Mouse (Mus musculus) gastrocnemius, adult 18-20 months (tissue): Measurements from ENCODE around the gene Synj2. TPM values are rescaled to one million over a fixed set of nuclear protein-coding genes. Genes with fewer than 3 reads are reported as not detected.
"Not testable (repeated sequence)": the region's sequence is repeated elsewhere in the genome, so short reads cannot be mapped to it uniquely, and the experiment has no call there.

Source experiments
- DNase-seq: peaks from one replicate; pipeline ENCODE4 v3.0.0; 2021; ENCODE audit warnings: low spot score
- total RNA-seq, 2 experiments: library from RNA; stranded (reverse); gene quantifications; 2 replicates each; pipeline ENCODE4 v1.2.3; 2021

The Synj2 gene
- total RNA-seq, 2 experiments from 2014 or later, result 25.7 to 32.7 TPM

DNA sequence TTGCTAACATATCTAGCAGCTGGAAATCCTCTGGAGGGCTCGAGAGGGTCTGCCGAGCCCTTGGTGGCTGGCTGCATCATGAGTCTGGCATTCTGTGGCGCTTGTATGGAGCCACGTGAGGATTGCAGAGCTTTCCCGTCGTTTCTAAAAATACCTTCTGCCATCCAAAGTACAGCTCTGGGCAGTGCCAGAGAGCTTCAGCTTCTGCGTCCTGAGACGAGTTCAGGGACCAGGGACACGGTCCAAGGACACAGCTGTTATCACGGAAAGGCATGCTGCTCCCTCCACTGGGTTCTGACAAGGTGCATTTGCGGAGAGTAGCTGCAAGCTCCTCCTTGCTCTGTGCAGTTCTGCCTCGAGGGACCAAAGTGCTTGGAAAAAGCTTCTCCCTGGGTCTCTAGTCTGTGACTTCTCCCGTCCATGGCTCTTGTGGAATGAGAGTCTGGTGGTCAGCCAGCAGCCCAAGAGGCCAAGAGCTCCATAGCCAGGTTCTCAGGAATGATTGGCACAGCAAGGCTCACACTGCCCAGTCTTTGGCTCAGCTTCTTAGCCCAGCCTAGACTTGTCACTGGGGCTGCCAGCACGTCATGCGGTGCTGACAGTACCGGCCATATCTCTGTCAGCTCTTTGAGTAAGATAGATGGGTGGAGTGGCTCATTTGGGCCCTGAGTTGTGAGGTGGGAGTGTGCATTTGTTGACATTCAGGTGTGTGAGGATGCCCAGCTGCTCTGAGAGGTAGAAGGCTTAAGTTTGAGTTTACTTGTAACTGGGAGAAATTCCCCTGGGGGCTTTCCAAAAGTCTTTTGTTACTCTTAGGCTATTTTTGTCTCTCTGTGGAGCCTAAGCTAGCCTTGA is 56.5 kb downstream of the Synj2 start:
- DNase-seq, result peak; percentile 86

DNA sequence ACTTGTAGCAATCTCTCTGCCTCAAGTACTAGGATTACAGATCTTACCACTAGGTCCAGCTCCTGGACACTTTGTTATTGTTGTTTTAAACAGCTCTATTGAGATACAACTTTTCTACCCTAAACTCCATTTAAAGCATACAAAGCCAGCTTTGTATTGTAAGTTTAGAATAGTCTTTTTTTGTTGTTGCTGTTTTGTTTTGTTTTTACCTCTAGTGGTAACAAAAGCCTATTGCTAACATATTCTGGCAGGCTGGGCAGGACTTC is 57.1 kb downstream of the Synj2 start:
- DNase-seq, result no peak

DNA sequence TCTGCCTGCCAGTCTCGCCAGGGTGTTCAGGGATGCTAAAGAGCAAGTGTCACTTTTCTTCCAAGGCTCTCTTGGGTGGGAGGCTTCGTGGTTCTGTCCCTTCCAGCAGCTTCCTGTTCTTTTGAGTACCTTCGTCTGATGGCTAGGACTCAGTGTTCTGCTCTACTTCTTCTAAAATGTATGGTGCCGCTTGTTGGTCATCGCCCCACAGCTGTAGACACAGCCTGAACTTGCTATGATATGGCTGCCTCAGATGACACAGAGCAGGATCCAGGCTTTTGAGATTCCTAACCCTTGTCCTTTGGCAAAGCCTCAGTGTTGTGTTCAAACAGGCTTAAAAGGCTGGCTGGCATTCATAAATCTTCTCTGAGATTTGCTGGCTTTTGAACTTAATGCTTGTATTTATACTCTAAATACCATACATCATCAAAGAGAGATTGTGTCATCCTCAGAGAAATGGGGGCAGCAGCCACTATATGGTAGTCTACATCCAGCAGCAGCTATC is 58.0 kb downstream of the Synj2 start:
- no peak for DNase-seq

DNA sequence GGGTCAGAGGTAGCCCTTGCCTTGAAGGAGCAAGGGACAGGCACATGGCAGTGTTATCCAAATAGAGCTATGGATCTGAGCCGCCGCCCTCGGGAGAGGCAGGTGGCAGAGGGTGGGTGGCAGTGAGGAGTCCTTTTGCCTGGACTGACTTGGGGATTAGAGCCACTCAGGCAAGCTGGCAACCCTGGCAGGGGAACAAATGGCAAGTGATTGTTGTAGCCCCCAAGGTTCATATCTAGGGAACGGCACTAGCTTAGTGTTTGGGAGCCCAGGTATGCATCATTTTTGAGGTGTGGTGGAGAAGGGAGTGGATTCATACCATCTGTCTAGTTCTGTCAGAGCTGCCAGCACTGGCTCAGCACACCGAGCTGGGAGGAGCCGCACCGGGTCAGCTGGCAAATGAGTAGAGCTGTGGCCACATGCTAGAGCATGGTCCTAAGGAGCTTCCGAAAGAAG is 59.8 kb downstream of the Synj2 start:
- no peak for DNase-seq

DNA sequence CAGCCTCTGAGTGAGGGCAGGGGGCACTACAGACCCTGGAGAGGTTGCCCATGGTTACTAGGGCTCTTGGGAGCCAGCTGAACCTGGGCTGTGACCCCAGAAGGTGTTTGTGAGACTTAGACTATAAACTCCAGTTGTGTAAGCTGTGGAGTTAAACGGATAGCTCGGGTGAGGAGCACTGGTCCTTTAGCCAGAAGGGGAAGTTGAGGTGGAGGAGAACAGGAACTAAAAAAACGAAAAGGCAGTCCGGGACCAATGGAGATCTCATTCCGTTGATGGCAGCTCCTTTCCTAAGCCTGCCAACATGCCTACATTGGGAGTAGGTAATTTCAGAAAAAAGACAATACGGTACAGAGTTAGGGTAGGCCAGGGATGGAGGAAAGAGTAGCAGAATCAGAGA is 60.3 kb downstream of the Synj2 start:
- no peak for DNase-seq

DNA sequence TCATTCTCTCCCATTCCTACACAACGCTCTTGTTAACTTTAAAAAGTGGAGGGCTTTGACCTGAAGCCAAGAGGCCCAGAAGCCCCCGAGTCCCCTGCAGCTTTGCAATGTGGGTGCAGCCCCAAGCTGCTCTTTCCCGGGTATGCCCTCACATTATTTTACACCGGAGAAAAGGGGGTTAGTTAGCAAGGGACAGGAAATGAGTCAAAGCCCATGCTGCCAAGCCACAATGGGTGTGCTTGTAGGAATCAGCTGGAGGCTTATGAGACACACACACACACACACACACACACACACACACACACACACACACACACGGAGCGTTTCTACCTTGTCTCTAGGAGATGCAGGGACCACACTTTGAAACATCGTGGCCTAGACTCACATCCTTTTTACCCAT is 60.8 kb downstream of the Synj2 start:
- no peak for DNase-seq

DNA sequence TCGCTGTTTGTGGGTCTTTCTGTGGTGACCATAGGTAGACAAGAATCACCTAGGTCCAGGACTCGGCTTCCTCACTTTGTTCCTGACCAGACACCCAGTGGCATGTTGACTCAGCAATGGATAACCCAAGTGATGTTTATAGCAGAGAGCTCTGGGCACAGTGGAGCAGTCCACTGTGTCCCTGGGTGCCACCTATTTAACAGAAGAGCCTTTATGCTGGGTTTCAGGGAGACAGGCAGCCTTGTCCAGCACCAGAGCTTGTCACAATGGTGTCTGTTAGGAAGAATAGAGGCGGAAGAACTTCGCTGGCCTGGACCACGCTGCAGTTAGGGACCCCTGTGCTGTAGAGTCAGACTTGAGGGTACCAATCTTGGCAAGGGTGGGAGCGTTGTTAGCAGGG is 61.5 kb downstream of the Synj2 start:
- DNase-seq, result no peak

DNA sequence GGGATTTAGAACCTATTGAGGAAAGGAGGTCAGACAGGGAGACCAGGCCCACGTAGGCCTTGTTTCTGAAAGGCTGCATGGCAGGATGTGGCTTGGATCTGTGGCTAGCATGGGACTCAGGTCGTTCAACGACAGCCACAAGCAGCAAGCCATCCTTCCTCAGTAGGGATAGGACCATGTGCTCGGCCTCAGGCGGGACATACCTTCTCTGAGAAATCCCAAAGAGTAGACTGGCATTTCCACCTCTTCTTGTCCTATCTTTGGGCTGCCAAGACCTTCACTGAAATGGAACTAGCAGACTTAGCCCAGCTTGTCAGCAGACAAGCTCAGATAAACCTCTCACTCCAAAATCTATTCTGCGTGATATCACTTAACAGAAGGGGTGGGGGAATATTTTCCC is 62.6 kb downstream of the Synj2 start:
- no peak for DNase-seq

DNA sequence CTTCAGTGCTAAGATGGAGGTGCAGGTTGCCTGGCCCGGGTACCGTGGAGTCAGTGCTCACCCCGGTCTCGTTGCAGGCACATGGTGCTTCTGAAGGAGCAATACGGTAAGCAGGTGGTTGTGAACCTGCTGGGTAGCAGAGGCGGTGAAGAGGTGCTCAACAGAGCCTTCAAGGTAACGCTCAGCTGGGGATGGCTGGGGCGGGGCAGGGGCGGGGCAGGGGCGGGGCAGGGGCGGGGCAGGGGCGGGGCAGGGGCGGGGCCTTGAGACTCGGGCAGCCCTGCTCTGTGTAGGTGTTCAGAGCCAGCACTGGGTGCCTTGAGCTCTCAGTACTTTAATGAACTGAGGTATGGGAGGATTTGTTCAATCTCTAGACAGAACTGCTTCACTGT is 64.2 kb downstream of the Synj2 start:
- DNase-seq, result no peak

DNA sequence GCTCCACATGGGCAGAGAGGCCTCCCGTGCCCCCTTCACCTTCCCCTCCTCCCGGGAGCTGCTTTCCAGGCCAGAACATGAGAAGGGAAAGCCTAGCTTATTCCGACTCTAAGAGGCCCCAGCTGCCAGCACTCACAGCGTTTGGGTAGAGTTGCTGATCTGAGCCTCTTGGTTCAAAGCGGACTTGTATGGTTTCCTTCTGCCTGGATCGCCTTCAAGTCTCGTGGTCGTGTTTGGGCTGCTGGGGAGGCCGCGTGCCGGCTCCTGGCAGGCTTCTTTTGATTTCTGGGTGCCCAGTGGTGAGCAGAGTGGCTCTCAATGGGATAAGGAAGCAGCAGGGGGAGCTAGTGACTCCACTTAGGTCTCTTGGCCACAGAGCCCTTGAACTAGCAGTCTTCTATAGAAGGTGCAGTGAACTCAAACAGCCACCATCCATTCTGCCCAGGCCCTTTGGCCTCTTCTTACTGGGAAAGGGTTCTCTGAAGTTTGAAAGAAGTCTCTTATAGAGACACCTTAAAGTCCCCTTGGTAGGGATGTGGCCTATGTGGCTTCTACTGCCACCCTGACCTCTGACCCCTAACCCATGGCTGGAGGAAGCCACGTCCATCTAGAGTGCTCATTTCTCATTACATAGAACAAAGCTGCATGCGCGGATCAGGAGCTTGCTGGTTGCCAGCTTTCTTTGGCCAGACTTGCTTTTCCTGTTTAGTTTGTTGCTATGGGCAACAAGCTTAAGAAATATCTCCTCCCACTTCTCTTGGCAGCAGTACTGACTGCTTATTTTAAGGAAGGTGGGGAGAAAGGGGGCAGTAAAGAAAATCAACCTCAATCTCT is 64.8 kb downstream of the Synj2 start:
- peak; percentile 70 for DNase-seq

DNA sequence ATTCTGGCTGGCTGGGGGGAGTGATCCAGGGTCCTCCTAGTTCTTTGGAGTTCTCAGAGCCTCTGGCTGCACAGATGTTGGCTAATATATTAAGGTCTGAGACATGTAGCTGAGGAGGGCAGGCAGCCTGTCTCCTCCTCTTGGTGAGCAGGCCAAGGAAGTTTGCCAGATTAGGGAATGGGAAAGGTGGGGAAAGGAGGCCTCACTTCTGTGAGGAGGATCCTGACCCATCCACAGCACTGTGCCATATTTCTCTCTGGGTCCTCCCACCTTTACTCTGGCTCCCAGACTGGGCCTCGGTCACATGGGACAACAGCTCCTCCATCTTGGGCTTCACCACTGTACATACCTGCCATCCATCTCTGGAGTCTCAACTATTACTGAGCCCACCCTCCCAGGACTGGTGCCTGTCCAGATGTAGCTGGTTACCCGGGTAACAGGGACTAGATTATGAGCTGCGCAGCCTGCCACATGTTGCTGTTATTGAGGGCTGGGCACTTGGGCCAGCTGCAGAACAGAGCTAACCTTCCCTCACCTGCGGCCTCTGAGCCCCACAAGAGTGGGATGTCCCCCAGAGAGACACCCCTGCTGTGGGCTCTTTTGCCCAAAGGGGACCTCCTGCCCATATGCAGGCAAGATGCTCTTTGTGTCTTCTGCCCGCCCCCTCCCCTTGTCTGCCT is 66.2 kb downstream of the Synj2 start:
- no peak for DNase-seq

DNA sequence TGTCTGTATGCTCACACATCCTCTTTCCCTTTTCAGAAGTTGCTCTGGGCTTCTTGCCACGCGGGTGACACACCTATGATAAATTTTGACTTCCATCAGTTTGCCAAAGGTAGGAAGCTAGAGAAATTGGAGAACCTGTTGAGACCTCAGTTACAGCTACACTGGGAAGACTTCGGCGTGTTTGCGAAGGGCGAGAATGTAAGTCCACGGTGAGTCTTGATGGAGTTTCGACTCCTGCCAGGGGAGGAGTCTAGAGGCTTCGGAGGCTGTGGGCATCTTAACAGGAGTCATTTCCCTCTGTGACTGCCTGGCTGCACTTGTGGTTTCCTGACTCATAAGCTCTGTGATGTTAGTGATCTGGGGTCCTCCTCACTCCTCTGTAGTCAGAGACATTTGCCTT is 66.8 kb downstream of the Synj2 start:
- no peak for DNase-seq

DNA sequence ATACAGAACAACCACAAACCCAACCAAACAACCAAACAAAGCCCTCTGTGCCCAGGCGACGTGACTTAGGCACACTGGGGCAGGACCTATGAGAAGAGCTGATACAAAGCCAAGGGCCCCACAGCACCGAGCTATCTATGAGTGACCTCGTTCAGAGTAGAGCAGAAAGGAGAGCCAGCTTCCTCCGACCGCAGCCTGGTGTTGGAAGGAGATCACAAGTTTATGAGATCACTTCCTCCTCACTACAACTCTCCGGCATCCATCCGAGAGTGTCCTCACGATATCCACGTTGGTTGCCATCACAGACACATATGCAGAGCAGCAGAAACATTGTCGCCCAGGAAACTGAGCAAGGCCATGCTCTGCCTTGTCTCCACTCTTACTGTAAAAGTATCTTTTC is 67.5 kb downstream of the Synj2 start:
- no peak for DNase-seq

DNA sequence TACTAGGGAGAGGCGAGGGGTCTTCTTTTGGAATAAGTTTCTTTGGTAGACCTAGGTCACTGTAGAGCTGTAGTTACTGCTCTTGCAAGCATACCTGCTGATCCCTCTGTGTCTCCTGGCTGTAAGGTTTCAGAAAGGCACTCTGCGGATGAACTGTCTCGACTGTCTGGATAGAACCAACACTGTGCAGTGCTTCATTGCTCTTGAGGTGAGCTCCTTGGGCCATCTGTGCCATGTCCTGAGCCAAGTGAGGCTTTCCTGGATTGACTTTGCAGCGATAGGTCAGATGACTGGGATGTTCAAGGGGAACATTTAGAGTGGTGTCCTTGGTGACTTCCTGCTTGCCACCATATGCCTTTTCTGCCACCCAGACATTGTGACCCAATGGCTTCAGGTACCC is 68.5 kb downstream of the Synj2 start:
- DNase-seq, result no peak

DNA sequence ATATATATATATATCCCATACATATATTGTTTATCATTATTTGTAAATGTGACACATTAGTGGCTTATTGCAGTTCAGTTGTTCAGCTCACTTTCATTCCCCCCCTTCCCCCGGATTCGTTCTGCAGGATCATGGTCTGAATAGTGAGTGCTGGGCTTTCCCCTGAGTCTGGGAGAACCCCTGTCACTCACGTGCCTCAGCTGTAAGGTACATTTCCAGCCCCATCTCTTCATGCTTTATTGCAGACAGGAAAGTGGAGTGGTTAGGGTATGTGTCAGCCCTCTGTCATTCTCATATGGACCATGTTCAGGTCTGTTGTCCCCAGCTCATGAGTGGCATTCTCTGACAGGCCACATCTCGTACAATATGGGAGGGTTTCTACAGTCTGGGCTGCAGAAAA is 72.0 kb downstream of the Synj2 start:
- DNase-seq, result no peak

DNA sequence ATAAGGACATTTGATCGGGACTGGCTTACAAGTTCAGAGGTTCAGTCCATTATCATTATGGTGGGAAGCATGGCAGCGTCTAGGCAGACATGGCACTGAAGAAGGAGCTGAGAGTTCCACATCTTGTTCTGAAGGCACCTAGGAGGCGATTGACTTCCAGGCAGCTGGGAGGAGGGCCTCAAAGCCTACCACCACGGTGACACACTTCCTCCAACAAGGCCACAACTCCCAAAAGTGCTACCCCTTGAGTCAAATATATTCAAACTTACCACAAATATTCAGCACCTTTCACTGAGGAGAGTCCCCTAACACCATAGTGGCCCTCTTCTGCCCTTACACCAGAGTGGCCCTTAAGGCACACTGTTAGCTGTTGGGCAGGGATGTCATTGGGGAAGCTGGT is 73.9 kb downstream of the Synj2 start:
- no peak for DNase-seq

DNA sequence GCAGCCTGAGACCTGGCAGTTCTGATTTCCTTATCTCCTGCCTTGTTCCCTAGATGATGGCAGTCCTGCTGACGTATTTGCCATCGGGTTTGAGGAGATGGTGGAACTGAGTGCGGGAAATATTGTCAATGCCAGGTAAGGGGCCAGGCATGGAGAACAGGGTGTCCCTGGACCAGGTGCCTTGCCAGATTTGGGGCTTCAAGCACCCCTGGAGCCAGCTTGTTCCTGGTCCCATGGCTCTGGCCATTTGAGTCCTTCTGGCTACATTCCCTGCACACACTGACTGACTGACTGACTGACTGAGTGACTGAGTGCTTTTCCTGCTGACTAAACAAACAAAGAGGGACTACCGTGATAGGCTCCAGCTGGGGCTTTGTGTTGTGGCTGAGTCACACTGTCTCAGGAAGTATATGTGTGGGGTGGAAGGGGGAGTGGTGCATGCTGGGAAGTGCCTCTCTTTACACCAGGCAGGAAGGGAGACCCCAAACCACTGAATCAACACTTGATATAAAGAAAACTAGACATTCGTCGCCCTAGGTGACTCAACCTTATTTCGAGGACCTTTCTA is 75.2 kb downstream of the Synj2 start:
- DNase-seq, result no peak

DNA sequence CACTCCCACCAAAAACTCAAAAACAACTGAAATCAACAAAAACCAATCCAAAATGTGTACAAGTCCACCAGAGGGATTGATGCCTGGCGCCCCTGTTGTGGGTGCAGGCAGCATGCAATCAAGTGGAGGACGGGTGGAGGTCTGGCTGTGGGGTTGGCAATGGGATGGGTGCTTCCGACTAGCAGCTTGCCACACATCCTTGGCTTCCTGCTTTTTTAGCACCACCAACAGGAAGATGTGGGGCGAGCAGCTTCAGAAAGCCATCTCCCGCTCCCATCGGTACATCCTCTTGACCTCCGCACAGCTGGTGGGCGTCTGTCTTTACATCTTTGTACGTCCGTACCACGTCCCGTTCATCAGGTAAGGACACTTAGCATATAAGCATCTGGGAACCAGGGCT is 76.2 kb downstream of the Synj2 start:
- DNase-seq, result no peak

DNA sequence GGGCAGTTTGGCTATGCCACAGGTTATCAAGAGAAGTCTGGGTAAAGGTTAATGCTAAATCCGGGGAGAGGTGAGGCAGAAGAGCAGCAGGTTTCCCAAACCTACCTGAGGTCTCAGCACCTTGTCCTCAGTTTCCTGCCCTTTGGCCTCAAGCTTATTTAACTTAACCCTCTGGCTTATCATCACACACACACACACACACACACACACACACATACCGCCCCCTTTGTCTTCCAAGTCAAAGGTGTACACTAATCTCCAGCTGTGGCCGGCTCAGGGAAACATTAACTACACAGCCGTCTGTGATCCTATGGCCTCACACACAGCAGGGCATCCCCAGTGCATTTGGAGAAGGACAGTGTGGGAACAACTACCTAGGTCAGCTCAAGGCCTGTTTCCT is 77.3 kb downstream of the Synj2 start:
- no peak for DNase-seq

DNA sequence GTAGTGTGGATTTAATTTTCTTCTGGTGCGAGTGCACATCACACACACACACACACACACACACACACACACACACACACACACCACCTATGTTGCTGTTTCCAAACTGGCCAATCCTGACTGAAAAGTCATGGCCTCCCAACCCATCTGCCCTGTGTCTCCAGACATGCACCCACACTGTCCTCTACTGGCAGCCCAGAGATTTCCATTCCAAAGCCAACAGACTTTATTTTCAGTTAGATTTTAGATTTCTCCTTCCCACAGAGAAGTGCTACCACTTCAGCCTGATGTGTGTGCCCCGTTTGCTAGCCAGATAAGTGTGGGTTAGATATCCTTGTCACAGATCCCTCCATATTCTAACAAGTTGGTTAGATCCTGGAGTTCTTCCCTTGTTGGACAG is 78.7 kb downstream of the Synj2 start:
- no peak for DNase-seq

DNA sequence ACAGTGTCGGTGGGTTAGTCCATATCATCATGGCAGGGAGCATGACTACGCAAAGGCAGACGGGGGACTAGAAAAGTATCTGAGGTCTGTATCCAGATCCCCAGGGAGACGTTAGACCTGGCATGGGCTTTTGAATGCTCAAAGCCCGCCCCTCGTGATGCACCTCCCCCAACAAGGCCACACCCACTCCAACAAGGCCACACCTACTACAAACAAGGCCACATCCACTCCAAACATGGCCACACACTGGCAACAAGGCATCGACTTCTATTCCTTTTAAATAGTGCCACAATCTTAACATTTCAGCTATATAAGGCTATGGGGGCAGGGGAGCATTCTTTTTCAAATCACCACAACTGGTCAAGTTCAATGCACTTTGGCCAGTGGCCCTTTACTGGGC is 79.6 kb downstream of the Synj2 start:
- DNase-seq, result no peak

DNA sequence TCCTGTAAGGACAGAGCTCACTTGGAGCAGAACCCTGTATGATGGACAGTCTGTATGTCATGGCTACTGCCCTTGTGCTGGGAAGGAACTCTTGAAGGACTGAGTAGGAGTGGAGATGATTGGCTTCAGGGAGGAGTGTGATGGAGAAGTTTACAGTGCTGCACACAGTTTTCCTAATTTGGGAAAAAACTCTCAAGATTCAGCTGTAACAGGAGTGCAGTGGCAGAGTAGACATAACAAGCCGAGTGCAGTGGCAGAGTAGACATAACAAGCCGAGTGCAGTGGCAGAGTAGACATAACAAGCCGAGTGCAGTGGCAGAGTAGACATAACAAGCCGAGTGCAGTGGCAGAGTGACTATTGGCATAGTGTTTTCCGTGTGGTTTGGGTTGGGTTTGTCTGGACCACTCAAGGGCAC is 80.3 kb downstream of the Synj2 start:
- not testable (repeated sequence) for DNase-seq
